Comparison of ENCODE assay signal across 9 mouse cellular contexts in genomic region chr6:121210926-121211289, GRCm38 (mm10). TPM values are rescaled to one million over a fixed set of nuclear protein-coding genes. Genes with fewer than 3 reads are reported as not detected.
DNase-seq lines count a peak whose midpoint lies in the region; ATAC-seq and TF ChIP-seq lines count a peak whose summit lies in the region.
"Had no signal": no experiment of that assay in that cellular context is flagged by ENCODE, and none has a peak within 500 bp of the region (broad histone marks: within the 10 kb centered on the region; RNA-seq: fewer than 3 reads in every experiment).

No protein-coding gene starts in this region.

- DNase-seq in heart, adult 11 months: no peak
- DNase-seq in ES-E14 (ENCODE audit: low read depth, low spot score): no peak
- DNase-seq in liver, postnatal 0 days: no peak
- DNase-seq in spleen, postnatal 4 days (ENCODE audit: low spot score in 2 of 2): no peak
- no peak for DNase-seq in right cerebral cortex, postnatal 36 days (ENCODE audit: low spot score in 2 of 2)
- no peak for DNase-seq in thymus, postnatal 14 days

- TF ChIP-seq EP300 in liver, postnatal 0 days (IDR thresholded peaks at IDR 0.05; ENCODE audit: low read depth): no peak

- H3K4me2 ChIP-seq in heart, embryonic 12.5 days: peak overlapping the region; percentile 89
- H3K4me2 ChIP-seq in forebrain, embryonic 16.5 days (ENCODE audit: low read length): peak overlapping the region; percentile 91
- H3K4me2 ChIP-seq in liver, postnatal 0 days (ENCODE audit: low read depth, low read length): peak overlapping the region; percentile 78

- 0 out of 2 replicates have a peak, but pooled peaks cover 9% of the 10 kb centered on the region for H3K9me3 ChIP-seq in heart, embryonic 12.5 days (replicated peaks)
- no peaks in the 10 kb centered on the region for H3K9me3 ChIP-seq in ES-E14 (ENCODE audit: control insufficient read depth, insufficient read depth, low read depth, low read length)
- H3K9me3 ChIP-seq in forebrain, embryonic 16.5 days (ENCODE audit: control insufficient read depth, low read length): no peaks in the 10 kb centered on the region
- no peaks in the 10 kb centered on the region for H3K9me3 ChIP-seq in liver, postnatal 0 days (ENCODE audit: low read length)

- H3K27ac ChIP-seq in heart, embryonic 12.5 days (ENCODE audit: poor library complexity, severe bottlenecking): no peak overlapping the region
- no peak overlapping the region for H3K27ac ChIP-seq in ES-E14 (ENCODE audit: insufficient read depth, low read depth, low read length, poor library complexity, severe bottlenecking)
- H3K27ac ChIP-seq in forebrain, embryonic 16.5 days (ENCODE audit: low read length): no peak overlapping the region
- 0 out of 2 replicates have a peak overlapping the region, but pooled peaks have one; percentile 22 for H3K27ac ChIP-seq in liver, postnatal 0 days (ENCODE audit: low read depth)

- H3K9ac ChIP-seq in heart, embryonic 12.5 days: peak overlapping the region; percentile 61
- H3K9ac ChIP-seq in ES-E14 (ENCODE audit: insufficient read depth, low read depth, low read length, poor library complexity, severe bottlenecking): no peak overlapping the region
- peak overlapping the region; percentile 51 for H3K9ac ChIP-seq in forebrain, embryonic 16.5 days (replicated peaks; ENCODE audit: low read depth, low read length)
- H3K9ac ChIP-seq in liver, postnatal 0 days (replicated peaks): peak overlapping the region; percentile 65

- no peak; the same call in 1 of the 2 replicates for ATAC-seq in heart, embryonic 12.5 days (ENCODE audit: insufficient number of reproducible peaks, low FRiP score)
- ATAC-seq in forebrain, embryonic 16.5 days: 0 out of 2 replicates have a peak, but pooled peaks have one; percentile 43
- peak; percentile 32 for ATAC-seq in liver, postnatal 0 days

- H3K4me3 ChIP-seq in heart, embryonic 12.5 days: peak overlapping the region; percentile 50
- peak overlapping the region; percentile 66 to 68 for H3K4me3 ChIP-seq in ES-E14 (ENCODE audit: insufficient read depth in 1 of 2, low read depth in 1 of 2, low read length in 2 of 2, poor library complexity in 1 of 2, severe bottlenecking in 1 of 2)
- peak overlapping the region; percentile 48 for H3K4me3 ChIP-seq in forebrain, embryonic 16.5 days (replicated peaks; ENCODE audit: low read length)
- peak overlapping the region; percentile 51 for H3K4me3 ChIP-seq in liver, postnatal 0 days (ENCODE audit: low read depth, low read length)

- in situ Hi-C loops in ES-E14 (cut with MboI; ENCODE audit: low sequenced_read_pairs in 2 of 2, unreplicated experiment in 2 of 2): no loop called here

- H3K4me1 ChIP-seq in heart, embryonic 12.5 days (replicated peaks): peaks cover 25% of the 10 kb centered on the region
- H3K4me1 ChIP-seq in ES-E14 (ENCODE audit: control insufficient read depth in 2 of 2, insufficient read depth in 2 of 2, low read length in 2 of 2, poor library complexity in 1 of 2): peaks cover 0 to 5% of the 10 kb centered on the region in 2 experiments; a peak in 1 of 4 replicates
- peaks cover 17% of the 10 kb centered on the region for H3K4me1 ChIP-seq in forebrain, embryonic 16.5 days (replicated peaks; ENCODE audit: control insufficient read depth, insufficient read depth, low read length)
- H3K4me1 ChIP-seq in liver, postnatal 0 days (ENCODE audit: insufficient read depth): peaks cover 12% of the 10 kb centered on the region; the same call in 1 of the 2 replicates

- no peaks in the 10 kb centered on the region for H3K36me3 ChIP-seq in heart, embryonic 12.5 days
- no peaks in the 10 kb centered on the region for H3K36me3 ChIP-seq in ES-E14 (ENCODE audit: control insufficient read depth, insufficient read depth, low read length, poor library complexity, severe bottlenecking)
- no peaks in the 10 kb centered on the region for H3K36me3 ChIP-seq in forebrain, embryonic 16.5 days (ENCODE audit: control insufficient read depth, insufficient read depth)
- no peaks in the 10 kb centered on the region for H3K36me3 ChIP-seq in liver, postnatal 0 days (replicated peaks; ENCODE audit: insufficient read depth, low read length)
- H3K36me3 ChIP-seq: G1E had no signal

- 0% methylated on average over 12 of the region's 12 CpGs for WGBS in heart, embryonic 12.5 days
- under 1% methylated on average over 12 of the region's 12 CpGs for WGBS in forebrain, embryonic 16.5 days
- under 1% methylated on average over 12 of the region's 12 CpGs for WGBS in liver, postnatal 0 days (ENCODE audit: insufficient replicate concordance)

- H3K27me3 ChIP-seq in heart, embryonic 12.5 days (replicated peaks): peaks cover 37% of the 10 kb centered on the region
- H3K27me3 ChIP-seq in forebrain, embryonic 16.5 days (replicated peaks; ENCODE audit: control insufficient read depth, insufficient read depth, low read length): peaks cover 3% of the 10 kb centered on the region; the same call in 1 of the 2 replicates
- peaks cover 7% of the 10 kb centered on the region; the same call in 1 of the 2 replicates for H3K27me3 ChIP-seq in liver, postnatal 0 days (ENCODE audit: insufficient read depth, low read length)

- no peak for TF ChIP-seq CTCF in liver, postnatal 0 days (IDR thresholded peaks at IDR 0.05; ENCODE audit: low read depth)

TF ChIP-seq in ES-E14, 5 proteins besides CTCF, POLR2A, EP300 and RAD21:
- TF ChIP-seq ZC3H11A (IDR thresholded peaks at IDR 0.05; ENCODE audit: borderline replicate concordance, low read depth, low read length) (no peak), CHD2 (IDR thresholded peaks at IDR 0.05; ENCODE audit: low read depth, low read length) (no peak), MAFK (IDR thresholded peaks at IDR 0.05; ENCODE audit: insufficient read depth, low read depth, low read length) (no peak), HCFC1 (IDR thresholded peaks at IDR 0.05; ENCODE audit: borderline replicate concordance, insufficient read depth, low read length) (no peak), ZNF384 (IDR thresholded peaks at IDR 0.05; ENCODE audit: low read depth, low read length) (no peak)

RNA-seq across cellular contexts. Expression of gene Tuba8, which starts 0.4 kb away (rescaled TPM):
- 0.42 and 0.55 TPM in 2 replicates for polyA plus RNA-seq in heart, embryonic 12.5 days (2016; fragmentation: Nextera tagmentation; extraction: Ambion mirVana)
- total RNA-seq in ES-E14 (2012; rRNA removed): 0.37 and 0.62 TPM in 2 replicates
- 0.35 TPM in 1 of 2 replicates, not detected in the other for polyA plus RNA-seq in forebrain, embryonic 16.5 days (2015; fragmentation: Nextera tagmentation; extraction: Ambion mirVana)
- polyA plus RNA-seq in liver, postnatal 0 days (2015; fragmentation: Nextera tagmentation; extraction: Ambion mirVana): 6.5 and 6.7 TPM in 2 replicates

RNA-seq across cellular contexts. Expression of gene Pex26, which starts 27.4 kb away (rescaled TPM):
- 6.1 and 6.5 TPM in 2 replicates for polyA plus RNA-seq in heart, embryonic 12.5 days (2016; fragmentation: Nextera tagmentation; extraction: Ambion mirVana)
- 6.6 and 7.6 TPM in 2 replicates for total RNA-seq in ES-E14 (2012; rRNA removed)
- polyA plus RNA-seq in forebrain, embryonic 16.5 days (2015; fragmentation: Nextera tagmentation; extraction: Ambion mirVana): 15.9 and 16.1 TPM in 2 replicates
- polyA plus RNA-seq in liver, postnatal 0 days (2015; fragmentation: Nextera tagmentation; extraction: Ambion mirVana): 3.9 and 4.2 TPM in 2 replicates

RNA-seq across cellular contexts. Expression of gene Usp18, which starts 34.8 kb away (rescaled TPM):
- polyA plus RNA-seq in heart, embryonic 12.5 days (2016; fragmentation: Nextera tagmentation; extraction: Ambion mirVana): 1.5 and 1.8 TPM in 2 replicates
- 0.09 TPM in 1 of 2 replicates, not detected in the other for total RNA-seq in ES-E14 (2012; rRNA removed)
- 0.95 and 1.5 TPM in 2 replicates for polyA plus RNA-seq in forebrain, embryonic 16.5 days (2015; fragmentation: Nextera tagmentation; extraction: Ambion mirVana)
- polyA plus RNA-seq in liver, postnatal 0 days (2015; fragmentation: Nextera tagmentation; extraction: Ambion mirVana): 19.2 and 24.1 TPM in 2 replicates
